Mouse (Mus musculus) hindbrain, embryonic 10.5 days (tissue): ENCODE data around the gene Gpcpd1. TPM values are rescaled to one million over a fixed set of nuclear protein-coding genes. Genes with fewer than 3 reads are reported as not detected.
A peak's percentile ranks its signal among the peaks of the same experiment; 100 is the strongest.

Experiments
- DNase-seq: peaks from one replicate; pipeline ENCODE4 v3.0.0-alpha.2; 2017; ENCODE audit warnings: low spot score
- H3K27ac ChIP-seq: fragments of 300-500 bp; sonication (generic); 2 replicates; pipeline ENCODE4 v1.5.1; 2016; ENCODE audit warnings: mild to moderate bottlenecking, moderate library complexity
- H3K27me3 ChIP-seq: fragments of 300-500 bp; sonication (generic); 2 replicates; pipeline ENCODE4 v1.6.1; 2016; ENCODE audit warnings: mild to moderate bottlenecking; ENCODE audit not compliant: poor library complexity, insufficient read depth, severe bottlenecking
- H3K36me3 ChIP-seq: fragments of 300-500 bp; sonication (generic); 2 replicates; pipeline ENCODE4 v1.6.1; 2016; ENCODE audit warnings: mild to moderate bottlenecking, moderate library complexity
- H3K4me1 ChIP-seq: fragments of 300-500 bp; sonication (generic); replicated peaks from 2 replicates; pipeline ENCODE4 v1.6.1; 2016; ENCODE audit warnings: mild to moderate bottlenecking
- H3K4me3 ChIP-seq: fragments of 300-500 bp; sonication (generic); 2 replicates; pipeline ENCODE4 v1.5.1; 2016; ENCODE audit warnings: mild to moderate bottlenecking, moderate library complexity
- H3K9me3 ChIP-seq: fragments of 300-500 bp; sonication (generic); 2 replicates; pipeline ENCODE4 v1.6.1; 2016; ENCODE audit warnings: mild to moderate bottlenecking, moderate library complexity
- WGBS: fragments of 180-500 bp; shearing (Covaris S2); methylation state at CpG from one replicate; pipeline ENCODE4 v1.1.7; 2016; 5-methylcytosine and 5-hydroxymethylcytosine counted together
- polyA plus RNA-seq: library from polyadenylated mRNA; unstranded; fragments of >200 nt; fragmentation: Nextera tagmentation; extraction: Ambion mirVana; gene quantifications from 2 replicates; pipeline ENCODE4 v1.2.1, GENCODE M21; 2016

Gpcpd1 gene
- polyA plus RNA-seq, 1 experiment from 2014 or later: 36.4 TPM

- Histone ChIP-seq H3K27ac (peak overlapping the region; percentile 40), H3K9me3 (no peaks in the 10 kb centered on the region), H3K4me3 (no peak overlapping the region), H3K4me1 (peaks cover 12% of the 10 kb centered on the region), H3K36me3 (no peaks in the 10 kb centered on the region), H3K27me3 (no peaks in the 10 kb centered on the region)
- no peak for DNase-seq
- 51% methylated on average over 19 of the region's 19 CpGs for WGBS
Observed at GRCm38 (mm10) chr2:132512051-132512976, 75.2 kb downstream of the Gpcpd1 start.

DNA sequence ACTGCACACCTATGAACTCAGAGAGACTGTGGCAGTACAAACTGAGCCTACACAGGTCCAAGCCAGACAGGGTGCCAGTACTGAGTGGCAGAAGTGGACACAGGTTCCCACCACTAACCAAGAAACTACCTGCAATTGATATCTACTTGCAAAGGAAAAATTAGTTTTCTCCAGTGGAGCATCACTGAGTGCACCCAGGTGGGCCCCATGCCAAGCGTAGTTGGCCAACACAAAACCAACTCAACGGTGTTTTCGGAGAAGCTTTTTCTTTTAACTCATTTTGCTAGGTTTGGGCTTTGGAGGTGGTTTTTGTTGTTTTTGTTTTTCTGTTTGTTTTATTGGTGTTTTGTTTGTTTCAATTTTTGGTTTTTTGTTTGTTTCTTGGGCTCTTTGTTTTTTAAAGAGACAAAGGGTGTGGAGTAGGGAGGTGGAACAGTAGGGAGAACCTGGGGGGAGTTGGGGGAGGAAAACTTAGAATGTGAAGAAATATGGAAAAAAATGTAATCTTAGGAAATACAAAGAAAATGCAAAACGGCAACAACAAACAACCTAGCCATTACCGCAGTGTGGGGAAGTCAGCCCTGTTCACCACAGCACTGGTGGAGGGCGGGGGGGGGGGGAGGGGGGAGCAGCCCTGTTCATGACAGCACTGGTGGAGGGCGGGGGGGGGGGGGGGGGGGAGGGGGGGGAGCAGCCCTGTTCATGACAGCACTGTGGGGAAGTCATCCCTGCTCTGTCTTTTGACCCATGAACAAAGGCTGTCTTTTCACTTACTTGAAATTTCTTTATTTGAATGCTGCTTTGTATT, 76.3 kb downstream of the Gpcpd1 start:
- Histone ChIP-seq H3K27ac (no peak overlapping the region), H3K36me3 (no peaks in the 10 kb centered on the region), H3K9me3 (no peaks in the 10 kb centered on the region), H3K4me1 (peaks cover 15% of the 10 kb centered on the region), H3K4me3 (no peak overlapping the region), H3K27me3 (no peaks in the 10 kb centered on the region)
- no peak for DNase-seq
- 88% methylated on average over 5 of the region's 7 CpGs for WGBS

- Histone ChIP-seq H3K4me1 (peaks cover 15% of the 10 kb centered on the region), H3K27me3 (no peaks in the 10 kb centered on the region), H3K27ac (no peak overlapping the region), H3K36me3 (no peaks in the 10 kb centered on the region), H3K9me3 (no peaks in the 10 kb centered on the region), H3K4me3 (no peak overlapping the region)
- DNase-seq: no peak
- 89% methylated on average over 1 of the region's 1 CpGs for WGBS
Observed at GRCm38 (mm10) chr2:132509714-132510113, 77.8 kb downstream of the Gpcpd1 start.

GRCm38 (mm10) chr2:132509261-132509660, 78.3 kb downstream of the Gpcpd1 start:
- WGBS: 83% methylated on average over 9 of the region's 9 CpGs

DNA sequence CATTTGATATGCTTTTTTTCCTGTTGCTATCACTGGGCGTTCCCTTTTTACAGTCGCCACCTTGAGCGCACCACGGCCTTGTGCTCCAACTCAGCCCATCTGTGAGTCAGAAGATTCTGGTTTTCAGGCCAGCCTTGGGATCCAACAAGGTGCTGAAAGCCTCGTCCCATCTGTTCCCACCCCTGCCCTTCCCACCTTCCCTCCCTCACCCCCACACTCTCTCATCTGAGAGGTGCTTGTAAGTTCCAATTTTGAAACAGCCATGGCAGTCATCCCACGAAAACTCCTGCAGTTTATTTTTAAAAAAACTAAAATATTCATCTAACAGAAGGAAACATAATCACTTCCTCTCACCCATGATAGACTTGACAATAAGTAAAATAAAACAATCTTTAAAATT, 80.0 kb downstream of the Gpcpd1 start:
- 52% methylated on average over 6 of the region's 6 CpGs for WGBS
- Histone ChIP-seq H3K27me3 (no peaks in the 10 kb centered on the region), H3K27ac (no peak overlapping the region), H3K4me3 (no peak overlapping the region), H3K36me3 (no peaks in the 10 kb centered on the region), H3K4me1 (peaks cover 7% of the 10 kb centered on the region), H3K9me3 (no peaks in the 10 kb centered on the region)
- no peak for DNase-seq

More at GRCm38 (mm10) chr2:132509261-132509660, 78.3 kb downstream of the Gpcpd1 start:
- Histone ChIP-seq H3K36me3 (no peaks in the 10 kb centered on the region), H3K4me1 (peaks cover 15% of the 10 kb centered on the region), H3K9me3 (no peaks in the 10 kb centered on the region), H3K27ac (no peak overlapping the region), H3K4me3 (no peak overlapping the region), H3K27me3 (no peaks in the 10 kb centered on the region)
- DNase-seq: no peak

DNA sequence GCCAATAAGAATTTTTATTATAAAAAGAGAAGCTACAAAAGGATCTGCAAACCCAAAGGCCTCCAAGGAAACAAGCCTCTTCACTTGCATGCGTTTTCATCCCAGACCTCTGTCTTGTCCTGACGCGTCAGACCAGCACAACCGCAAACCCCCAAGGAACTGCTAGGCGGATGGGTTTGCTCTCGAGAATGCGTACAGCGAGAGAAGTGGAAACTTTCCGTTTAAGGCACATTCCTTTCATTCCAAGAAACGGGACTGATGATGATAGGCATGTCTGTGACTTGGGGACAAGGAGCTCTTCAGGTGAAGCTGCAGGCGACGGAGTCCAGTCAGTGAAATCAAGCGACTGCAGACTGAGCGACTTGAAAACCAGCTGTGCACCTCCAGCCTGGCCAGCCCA, 80.4 kb downstream of the Gpcpd1 start:
- no peaks in the 10 kb centered on the region for H3K36me3 ChIP-seq
- no peak overlapping the region for H3K27ac ChIP-seq
- H3K9me3 ChIP-seq: no peaks in the 10 kb centered on the region
- no peaks in the 10 kb centered on the region for H3K27me3 ChIP-seq
- DNase-seq: no peak
- H3K4me3 ChIP-seq: no peak overlapping the region
- 37% methylated on average over 14 of the region's 14 CpGs for WGBS
- H3K4me1 ChIP-seq: 0 out of 2 replicates have a peak, but pooled peaks cover 4% of the 10 kb centered on the region

GRCm38 (mm10) chr2:132505828-132506227, 81.7 kb downstream of the Gpcpd1 start:
- Histone ChIP-seq H3K27ac (no peak overlapping the region), H3K4me3 (no peak overlapping the region), H3K27me3 (no peaks in the 10 kb centered on the region), H3K9me3 (no peaks in the 10 kb centered on the region), H3K36me3 (no peaks in the 10 kb centered on the region), H3K4me1 (0 out of 2 replicates have a peak, but pooled peaks cover 4% of the 10 kb centered on the region)
- no peak for DNase-seq
- 89% methylated on average over 6 of the region's 6 CpGs for WGBS

- no peak overlapping the region for H3K27ac ChIP-seq
- H3K4me3 ChIP-seq: no peak overlapping the region
- 90% methylated on average over 3 of the region's 3 CpGs for WGBS
- no peak for DNase-seq
- H3K36me3 ChIP-seq: no peaks in the 10 kb centered on the region
- no peaks in the 10 kb centered on the region for H3K4me1 ChIP-seq
- no peaks in the 10 kb centered on the region for H3K27me3 ChIP-seq
- no peaks in the 10 kb centered on the region for H3K9me3 ChIP-seq
Observed at GRCm38 (mm10) chr2:132498344-132498743, 89.2 kb downstream of the Gpcpd1 start.

GRCm38 (mm10) chr2:132497412-132498135, 90.0 kb downstream of the Gpcpd1 start:
- H3K4me3 ChIP-seq: no peak overlapping the region
- DNase-seq: no peak
- no peaks in the 10 kb centered on the region for H3K27me3 ChIP-seq
- H3K36me3 ChIP-seq: no peaks in the 10 kb centered on the region
- H3K4me1 ChIP-seq: no peaks in the 10 kb centered on the region
- no peaks in the 10 kb centered on the region for H3K9me3 ChIP-seq
- 91% methylated on average over 7 of the region's 7 CpGs for WGBS
- no peak overlapping the region for H3K27ac ChIP-seq

DNA sequence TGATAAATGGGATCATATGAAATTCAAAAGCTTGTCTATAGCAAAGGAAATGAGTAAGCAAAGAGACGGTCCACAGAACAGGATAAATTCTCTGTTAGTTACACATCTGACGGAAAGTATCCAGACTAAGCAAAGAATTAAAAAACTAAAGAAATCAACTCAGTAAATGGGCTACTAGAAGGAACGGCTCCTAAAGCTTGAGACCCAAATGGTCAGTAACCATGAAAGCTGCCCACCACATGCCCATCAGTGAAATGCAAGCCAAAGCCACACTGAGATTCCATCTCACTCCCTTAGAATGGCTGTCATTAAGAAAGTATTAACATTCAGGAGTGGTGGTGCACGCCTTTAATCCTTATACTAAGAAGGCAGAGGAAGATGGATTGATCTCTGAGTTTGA, 94.3 kb downstream of the Gpcpd1 start:
- H3K36me3 ChIP-seq: no peaks in the 10 kb centered on the region
- no peaks in the 10 kb centered on the region for H3K27me3 ChIP-seq
- DNase-seq: no peak
- no peak overlapping the region for H3K4me3 ChIP-seq
- no peak overlapping the region for H3K27ac ChIP-seq
- H3K9me3 ChIP-seq: no peaks in the 10 kb centered on the region
- 89% methylated on average over 4 of the region's 4 CpGs for WGBS
- no peaks in the 10 kb centered on the region for H3K4me1 ChIP-seq

DNA sequence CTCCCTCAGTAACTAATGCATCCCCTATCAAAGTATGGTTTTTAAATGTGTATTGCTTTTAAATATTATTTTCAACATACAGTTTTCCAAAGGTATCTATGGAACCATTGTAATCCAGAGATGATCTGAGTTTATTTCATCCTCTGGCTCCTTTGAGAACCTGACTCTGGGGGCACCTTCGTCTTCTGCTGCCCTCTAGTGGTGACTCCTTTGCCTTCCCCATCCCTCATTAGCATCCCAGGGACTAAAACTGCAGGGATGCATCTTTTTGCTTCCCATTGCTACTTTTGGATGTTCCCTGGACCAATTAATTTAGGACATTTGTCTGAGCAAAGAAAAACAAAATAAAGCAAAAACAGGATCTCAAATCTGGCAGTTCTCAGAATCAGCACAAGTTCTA, 102.1 kb downstream of the Gpcpd1 start:
- peak; percentile 45 for DNase-seq
- H3K27me3 ChIP-seq: no peaks in the 10 kb centered on the region

GRCm38 (mm10) chr2:132481547-132481946, 106.0 kb downstream of the Gpcpd1 start:
- H3K27me3 ChIP-seq: no peaks in the 10 kb centered on the region
- no peaks in the 10 kb centered on the region for H3K9me3 ChIP-seq
- no peaks in the 10 kb centered on the region for H3K36me3 ChIP-seq
- no peak overlapping the region for H3K27ac ChIP-seq
- no peaks in the 10 kb centered on the region for H3K4me1 ChIP-seq
- no peak overlapping the region for H3K4me3 ChIP-seq
- WGBS: 90% methylated on average over 3 of the region's 3 CpGs
- no peak for DNase-seq

More for the DNA sequence above, 102.1 kb downstream of the Gpcpd1 start:
- Histone ChIP-seq H3K9me3 (no peaks in the 10 kb centered on the region), H3K27ac (no peak overlapping the region), H3K36me3 (no peaks in the 10 kb centered on the region), H3K4me1 (no peaks in the 10 kb centered on the region), H3K4me3 (no peak overlapping the region)
- 2% methylated on average over 1 of the region's 1 CpGs for WGBS
